Comparison of ENCODE assay signal across 8 mouse cellular contexts in the genomic region with DNA sequence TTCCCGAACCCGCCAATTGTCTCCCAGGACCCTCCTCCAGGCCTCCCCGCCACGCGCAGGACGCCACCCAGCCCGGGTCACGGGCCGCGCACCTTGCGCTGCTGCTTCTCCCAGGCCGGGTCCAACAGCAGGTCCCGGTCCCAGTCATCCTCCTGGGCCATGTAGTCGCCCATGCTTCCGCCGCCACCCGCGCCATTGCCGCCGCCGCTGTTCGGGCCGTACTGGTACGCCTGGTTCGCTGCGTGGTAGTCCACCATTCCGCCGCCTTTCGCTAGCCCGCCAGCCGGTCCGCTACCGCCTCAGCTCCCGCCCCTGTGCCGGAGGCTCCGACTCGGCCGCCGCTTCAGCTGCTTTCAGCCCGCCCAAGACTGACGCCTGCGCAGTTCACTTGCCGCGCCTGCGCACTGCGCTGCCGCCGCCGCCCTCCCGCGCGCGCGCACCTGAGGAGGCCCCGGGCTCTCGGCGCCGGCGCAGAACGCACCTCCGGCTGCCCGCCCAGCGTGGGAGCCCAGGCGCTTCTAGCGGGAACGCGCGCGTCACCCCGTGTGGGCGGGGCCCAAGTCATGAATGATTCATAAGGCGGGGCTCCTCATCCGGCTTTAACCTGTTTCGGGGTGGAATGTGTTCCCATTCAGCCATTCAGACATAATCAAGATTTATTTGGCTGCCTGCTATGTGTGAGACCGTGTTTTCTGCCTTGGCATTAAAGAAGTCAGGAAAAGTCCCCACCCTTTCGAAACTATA. TPM values are rescaled to one million over a fixed set of nuclear protein-coding genes. Genes with fewer than 3 reads are reported as not detected.
DNase-seq lines count a peak whose midpoint lies in the region; ATAC-seq lines count a peak whose summit lies in the region.

A gene (minus strand): TSS at position 414 of the 744 bp plus-strand sequence.

- peak within 1 kb of the TSS; percentile 97 for H3K4me3 ChIP-seq in intestine, embryonic 14.5 days (ENCODE audit: low read depth, low read length)

- peak; percentile 99 for DNase-seq in adrenal gland, adult (ENCODE audit: inconsistent age in 2 of 2, low spot score in 1 of 2)
- peak; percentile 99 for DNase-seq in embryo, embryonic 10.5 days (ENCODE audit: low spot score)
- DNase-seq in gastrocnemius, postnatal 25 days = peak; percentile 98
- peak; percentile 98 for DNase-seq in intestine, embryonic 14.5 days (ENCODE audit: low spot score)
- DNase-seq in left cerebral cortex, postnatal 14 days (ENCODE audit: low spot score in 2 of 2) = peak; percentile 99
- peak; percentile 99 for DNase-seq in mesoderm, embryonic 11.5 days (ENCODE audit: low read depth, low spot score)
- peak; percentile 98 for DNase-seq in right cerebral cortex, postnatal 36 days (ENCODE audit: low spot score in 2 of 2)
- peak; percentile 98 for DNase-seq in yolk sac, embryonic 10.5 days (ENCODE audit: low spot score)

- no peaks in the 10 kb centered on the region for H3K36me3 ChIP-seq in intestine, embryonic 14.5 days (ENCODE audit: control insufficient read depth, insufficient read depth, low read length)

- peak within 1 kb of the TSS; percentile 95 for H3K4me2 ChIP-seq in intestine, embryonic 14.5 days (ENCODE audit: low read length)

- intact Hi-C loops in left cerebral cortex, postnatal 14 days (cut with DNase I) = loop anchor here (5.0 kb wide), 1 partner anchor 60 kb away; no protein-coding TSS in a partner anchor

- H3K9me3 ChIP-seq in intestine, embryonic 14.5 days (ENCODE audit: control insufficient read depth, low read length) = no peaks in the 10 kb centered on the region

- H3K27me3 ChIP-seq in intestine, embryonic 14.5 days (replicated peaks; ENCODE audit: control insufficient read depth, insufficient read depth, low read length) = no peaks in the 10 kb centered on the region

- peak within 1 kb of the TSS; percentile 95 for H3K9ac ChIP-seq in intestine, embryonic 14.5 days (ENCODE audit: low read length)

- peak within 1 kb of the TSS; percentile 86 for H3K27ac ChIP-seq in intestine, embryonic 14.5 days (ENCODE audit: low read depth)

- ATAC-seq in intestine, embryonic 14.5 days (replicated peaks; ENCODE audit: low FRiP score, low TSS enrichment, low read depth) = peak; percentile 89

- WGBS in intestine, embryonic 14.5 days = under 1% methylated on average over 74 of the region's 76 CpGs

- H3K4me1 ChIP-seq in intestine, embryonic 14.5 days (replicated peaks; ENCODE audit: control insufficient read depth, insufficient read depth, low read length) = peaks cover 32% of the 10 kb centered on the region

RNA-seq across cellular contexts. Expression of the gene that starts here (rescaled TPM):
- total RNA-seq in gastrocnemius, postnatal 25 days (2021) = 10 to 100 TPM; 36.7 to 45.8 TPM
- polyA plus RNA-seq in intestine, embryonic 14.5 days (2014; fragmentation: Nextera tagmentation; extraction: Ambion mirVana) = 298 and 300 TPM in 2 replicates
- 100 to 1,000 TPM; 177 to 205 TPM for total RNA-seq in left cerebral cortex, postnatal 14 days (2021)

Comparison
In these comparisons a context has a peak if more than half of its experiments do, and no peak if none do; other contexts are left out.
1. Peak in every context shown above with its lines: DNase-seq, ATAC-seq, H3K4me3 ChIP-seq and H3K27ac ChIP-seq.